Mouse (Mus musculus) G1E (cell line): ENCODE results near the gene Msh5. TPM values are rescaled to one million over a fixed set of nuclear protein-coding genes. Genes with fewer than 3 reads are reported as not detected.

ENCODE experiments used
- ATAC-seq: 2 replicates; pipeline ENCODE4 v1.8.0; 2016; ENCODE audit warnings: mild to moderate bottlenecking; ENCODE audit not compliant: insufficient number of reproducible peaks, poor library complexity, low FRiP score, severe bottlenecking; ENCODE audit errors: extremely low read depth
- DNase-seq: peaks from one replicate; pipeline ENCODE4 v3.0.0; 2012; ENCODE audit warnings: low spot score
- H3K27me3 ChIP-seq: 2 replicates; pipeline ENCODE4 v1.6.1; 2012; ENCODE audit warnings: mild to moderate bottlenecking, low read length, inconsistent platforms; ENCODE audit not compliant: insufficient read depth
- H3K36me3 ChIP-seq: replicated peaks from 2 replicates; pipeline ENCODE3; 2012; ENCODE audit warnings: mild to moderate bottlenecking, inconsistent platforms
- H3K4me1 ChIP-seq: 2 replicates; pipeline ENCODE4 v1.6.1; 2012; ENCODE audit warnings: low read depth, low read length, inconsistent platforms, mixed read lengths; ENCODE audit not compliant: insufficient read depth
- H3K4me3 ChIP-seq: 2 replicates; pipeline ENCODE4 v1.5.1; 2012; ENCODE audit warnings: low read depth, mild to moderate bottlenecking, inconsistent platforms, low read length, moderate library complexity, mixed read lengths
- H3K9me3 ChIP-seq: replicated peaks from 2 replicates; pipeline ENCODE4 v1.6.1; 2012; ENCODE audit warnings: inconsistent platforms
- CTCF ChIP-seq: IDR thresholded peaks from 2 replicates; pipeline ENCODE4 v1.5.1; 2012; ENCODE audit warnings: low read depth, low read length, inconsistent platforms, mixed read lengths
- GATA1 ChIP-seq: IDR thresholded peaks from 2 replicates; pipeline ENCODE4 v1.6.1; 2012; ENCODE audit warnings: borderline replicate concordance, low read length, inconsistent platforms, mixed read lengths
- GATA2 ChIP-seq: IDR thresholded peaks from 2 replicates; pipeline ENCODE4 v1.6.1; 2012; ENCODE audit warnings: low read depth, low read length, inconsistent platforms, borderline replicate concordance
- POLR2AphosphoS5 ChIP-seq: IDR thresholded peaks from 2 replicates; pipeline ENCODE4 v1.6.1; 2012; ENCODE audit warnings: low read depth, low read length, inconsistent platforms; ENCODE audit not compliant: insufficient replicate concordance
- TAL1 ChIP-seq: conservative IDR thresholded peaks from 2 replicates; pipeline ENCODE4 v1.6.1; 2012; ENCODE audit warnings: low read depth, low read length, inconsistent platforms, mixed read lengths
- polyA plus RNA-seq: library from polyadenylated mRNA; stranded (reverse); fragments of >175 nt; gene quantifications from 2 replicates; pipeline ENCODE4 v1.2.3, GENCODE M21; 2012
- total RNA-seq, 2 experiments: library from RNA; stranded (forward) in 1 of 2; stranded (reverse) in 1 of 2; fragments of 200-1000 nt in 1 of 2; fragments of >200 nt in 1 of 2; fragmentation: Nextera tagmentation in 1 of 2; gene quantifications; 2 replicates each; pipeline ENCODE4 v1.2.3; 2014 to 2017

The Msh5 gene
- total and polyA plus RNA-seq, 3 experiments: 11.5 to 41.7 (median 11.8) TPM

DNA sequence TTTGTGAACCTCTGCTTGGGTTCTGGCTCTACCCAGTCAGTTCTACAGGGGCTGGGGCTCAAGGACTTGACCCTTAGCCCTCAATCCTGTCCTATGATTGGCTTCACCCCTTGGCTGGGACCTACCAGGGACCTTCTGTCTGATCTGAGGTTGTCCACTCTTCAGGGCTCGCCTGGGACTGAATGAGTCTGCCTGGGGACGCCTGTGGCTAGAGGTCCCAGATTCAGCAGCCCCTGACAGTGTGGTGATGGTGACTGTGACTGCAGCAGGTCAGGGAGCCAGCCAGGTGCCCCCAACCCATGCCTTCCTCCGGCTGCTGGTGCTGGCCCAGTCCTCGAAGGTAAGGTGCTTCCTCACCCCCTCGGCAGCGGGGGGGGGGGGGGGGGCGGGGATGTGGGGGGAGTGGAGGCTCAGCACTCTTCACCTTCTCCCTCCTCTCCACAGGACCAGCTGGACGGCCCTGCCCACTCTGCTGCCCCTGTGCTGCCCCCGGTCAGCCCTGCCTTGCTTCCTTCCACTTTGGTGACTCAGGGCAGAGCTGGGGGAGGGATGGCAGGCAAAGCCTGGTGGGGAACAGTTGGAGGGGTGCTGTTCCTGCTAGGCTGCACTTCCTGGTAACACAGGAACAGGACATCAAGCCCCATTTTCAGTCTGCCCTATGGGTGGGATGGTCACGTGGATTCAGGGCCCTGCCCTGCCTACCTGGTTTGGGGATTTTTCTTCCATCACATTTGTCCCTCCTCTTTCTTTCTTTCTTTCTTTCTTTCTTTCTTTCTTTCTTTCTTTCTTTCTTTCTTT is 21.7 kb downstream of the Msh5 start:
- H3K27me3 ChIP-seq: no peaks in the 10 kb centered on the region
- no peak for DNase-seq
- no peak for ATAC-seq
- H3K4me3 ChIP-seq: peak overlapping the region; percentile 66; the same call in 1 of the 2 replicates
- H3K9me3 ChIP-seq: no peaks in the 10 kb centered on the region
- TF ChIP-seq TAL1 (no peak), POLR2AphosphoS5 (no peak), GATA2 (no peak), GATA1 (no peak), CTCF (no peak)
- H3K36me3 ChIP-seq: peaks cover 56% of the 10 kb centered on the region
- peaks cover 98% of the 10 kb centered on the region for H3K4me1 ChIP-seq

DNA sequence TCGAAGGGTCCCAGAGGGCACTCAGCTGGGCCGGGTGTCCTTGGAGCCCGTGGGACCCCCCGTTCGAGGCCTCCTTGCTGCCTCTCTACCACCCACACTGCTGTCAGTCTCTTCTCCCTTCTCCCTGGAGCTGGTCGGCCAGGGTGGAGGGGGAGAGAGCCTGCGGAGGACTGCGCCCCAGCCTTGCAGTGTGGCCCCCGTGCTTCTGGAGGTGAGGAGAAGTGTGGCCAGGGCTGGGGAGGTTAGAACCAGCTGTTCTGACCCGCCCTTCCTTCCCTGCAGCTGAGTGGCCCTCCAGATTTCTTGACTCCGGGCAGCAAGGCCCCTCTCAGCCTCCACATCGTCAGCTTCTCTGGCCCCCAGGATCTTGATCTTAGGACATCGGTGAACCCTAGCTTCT is 22.3 kb downstream of the Msh5 start:
- no peak for ATAC-seq
- TF ChIP-seq GATA2: no peak
- TF ChIP-seq CTCF: no peak
- no peak for TF ChIP-seq POLR2AphosphoS5
- no peak for TF ChIP-seq GATA1
- TF ChIP-seq TAL1: no peak

GRCm38 (mm10) chr17:35023756-35024155 is 22.8 kb downstream of the Msh5 start:
- no peak for DNase-seq
- ATAC-seq: no peak
- Histone ChIP-seq H3K4me1 (peaks cover 94% of the 10 kb centered on the region), H3K36me3 (peaks cover 51% of the 10 kb centered on the region), H3K27me3 (no peaks in the 10 kb centered on the region), H3K4me3 (peak overlapping the region; percentile 66; the same call in 1 of the 2 replicates), H3K9me3 (no peaks in the 10 kb centered on the region)
- TF ChIP-seq GATA1 (no peak), TAL1 (no peak), POLR2AphosphoS5 (no peak), CTCF (no peak), GATA2 (no peak)

More for the DNA sequence above, 22.3 kb downstream of the Msh5 start:
- no peak for DNase-seq
- no peaks in the 10 kb centered on the region for H3K27me3 ChIP-seq
- H3K9me3 ChIP-seq: no peaks in the 10 kb centered on the region
- peak overlapping the region; percentile 66; the same call in 1 of the 2 replicates for H3K4me3 ChIP-seq
- H3K36me3 ChIP-seq: peaks cover 54% of the 10 kb centered on the region
- peaks cover 97% of the 10 kb centered on the region for H3K4me1 ChIP-seq

DNA sequence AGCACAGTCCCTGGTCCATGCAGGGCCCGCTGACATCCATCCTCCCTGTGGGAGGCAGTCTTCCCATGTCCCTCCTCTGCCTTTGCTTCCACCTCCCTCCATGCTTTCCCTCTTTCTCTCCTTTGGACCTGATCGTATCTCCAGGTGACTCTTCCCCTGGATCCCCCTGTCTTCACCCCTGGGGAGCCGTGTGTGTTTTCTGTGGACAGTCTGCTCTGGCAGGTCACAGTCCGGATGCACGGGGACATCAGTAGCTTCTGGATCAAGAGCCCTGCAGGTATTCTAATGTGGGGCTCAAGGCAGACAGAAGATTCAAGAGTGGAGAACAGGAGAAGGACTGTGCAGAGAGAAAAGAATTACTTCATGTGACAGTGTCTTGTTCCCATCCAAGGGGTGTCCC is 23.3 kb downstream of the Msh5 start:
- no peak for TF ChIP-seq GATA2
- TF ChIP-seq GATA1: no peak
- TF ChIP-seq POLR2AphosphoS5: no peak
- no peak for TF ChIP-seq TAL1
- no peak for TF ChIP-seq CTCF
- H3K27me3 ChIP-seq: no peaks in the 10 kb centered on the region
- DNase-seq (no peak), ATAC-seq (no peak)
- H3K36me3 ChIP-seq: peaks cover 54% of the 10 kb centered on the region
- H3K9me3 ChIP-seq: no peaks in the 10 kb centered on the region
- H3K4me3 ChIP-seq: peak overlapping the region; percentile 66; the same call in 1 of the 2 replicates
- peaks cover 93% of the 10 kb centered on the region for H3K4me1 ChIP-seq

GRCm38 (mm10) chr17:35022541-35023060 is 23.9 kb downstream of the Msh5 start:
- H3K27me3 ChIP-seq: no peaks in the 10 kb centered on the region
- DNase-seq (no peak), ATAC-seq (no peak)
- TF ChIP-seq CTCF (no peak), GATA1 (no peak), POLR2AphosphoS5 (no peak), GATA2 (no peak), TAL1 (no peak)
- H3K4me3 ChIP-seq: peak overlapping the region; percentile 48; the same call in 1 of the 2 replicates
- peaks cover 59% of the 10 kb centered on the region for H3K36me3 ChIP-seq
- peaks cover 93% of the 10 kb centered on the region for H3K4me1 ChIP-seq
- no peaks in the 10 kb centered on the region for H3K9me3 ChIP-seq

DNA sequence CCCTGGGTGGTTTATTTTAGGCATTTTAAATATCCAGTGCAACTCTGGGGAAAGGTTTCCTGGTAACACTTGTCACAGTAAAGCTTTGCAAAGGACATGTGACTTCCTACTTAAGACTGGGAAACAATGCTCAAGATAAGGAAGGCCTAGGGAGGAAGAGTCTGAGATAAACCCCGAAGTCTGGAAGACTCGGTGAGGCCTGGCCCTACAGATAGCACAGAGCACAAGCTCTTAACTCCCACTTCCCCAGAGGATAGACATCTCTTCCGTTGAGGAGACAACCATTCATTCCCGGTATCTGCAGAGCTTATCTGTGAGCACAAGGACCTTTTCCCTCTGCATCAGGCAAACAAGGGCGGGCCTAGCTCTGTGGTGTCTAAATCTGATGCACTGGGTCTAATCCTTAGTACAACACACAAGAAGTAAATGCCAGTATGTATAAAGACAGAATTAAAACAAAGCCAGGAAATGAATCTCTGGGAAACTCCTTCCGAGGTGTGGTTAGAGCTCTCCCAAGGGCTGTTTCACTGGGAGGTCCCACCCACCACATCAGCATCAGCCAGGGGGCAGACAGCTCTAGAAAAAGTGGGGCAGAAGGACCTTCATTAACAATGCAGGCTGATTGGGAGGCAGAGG is 24.6 kb downstream of the Msh5 start:
- Histone ChIP-seq H3K36me3 (peaks cover 65% of the 10 kb centered on the region), H3K9me3 (no peaks in the 10 kb centered on the region), H3K4me3 (peak overlapping the region; percentile 68; the same call in 1 of the 2 replicates), H3K4me1 (peaks cover 93% of the 10 kb centered on the region), H3K27me3 (no peaks in the 10 kb centered on the region)
- peak; percentile 95 for TF ChIP-seq TAL1
- no peak for TF ChIP-seq POLR2AphosphoS5
- TF ChIP-seq GATA2: peak; percentile 49; the same call in 1 of the 2 replicates
- TF ChIP-seq GATA1: no peak
- peak; percentile 85 for ATAC-seq
- DNase-seq: peak; percentile 58
